Mouse (Mus musculus) kidney, adult 8-10 months (tissue): ENCODE measurements around the gene Zfp961.
"Not testable (repeated sequence)": the region's sequence is repeated elsewhere in the genome, so short reads cannot be mapped to it uniquely, and the experiment has no call there.

Experiments
- DNase-seq, 2 experiments: peaks; one replicate each; pipeline ENCODE4 v3.0.0; 2022

Gene Zfp961

GRCm38 (mm10) chr8:71964051-71964450 is 13.2 kb downstream of the Zfp961 start:
- no peak for DNase-seq

- no peak for DNase-seq
These were observed 14.3 kb downstream of the Zfp961 start for GRCm38 (mm10) chr8:71965166-71965565.

- no peak for DNase-seq
These were observed 15.6 kb downstream of the Zfp961 start for GRCm38 (mm10) chr8:71966411-71966810.

DNA sequence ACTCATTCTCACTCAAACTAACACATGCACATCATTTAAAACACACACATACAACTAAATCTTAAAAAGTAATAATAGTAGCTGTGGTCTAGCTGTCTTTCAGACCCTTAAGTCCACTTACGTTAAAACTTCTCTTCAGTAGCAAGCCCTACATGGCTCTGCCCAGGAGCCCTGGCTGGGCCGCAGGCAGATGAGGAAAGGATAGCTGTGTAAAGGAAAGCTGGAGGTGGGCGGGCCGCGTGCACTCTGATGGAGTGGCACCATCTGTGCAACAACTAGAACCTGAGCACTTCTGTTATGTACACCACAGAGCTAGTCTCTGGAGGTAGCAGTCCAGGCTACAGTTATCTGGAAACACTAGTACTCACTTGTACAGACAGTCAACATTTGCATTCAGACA is 16.4 kb downstream of the Zfp961 start:
- no peak for DNase-seq

- no peak for DNase-seq
These were observed 17.3 kb downstream of the Zfp961 start for GRCm38 (mm10) chr8:71968100-71968499.

DNA sequence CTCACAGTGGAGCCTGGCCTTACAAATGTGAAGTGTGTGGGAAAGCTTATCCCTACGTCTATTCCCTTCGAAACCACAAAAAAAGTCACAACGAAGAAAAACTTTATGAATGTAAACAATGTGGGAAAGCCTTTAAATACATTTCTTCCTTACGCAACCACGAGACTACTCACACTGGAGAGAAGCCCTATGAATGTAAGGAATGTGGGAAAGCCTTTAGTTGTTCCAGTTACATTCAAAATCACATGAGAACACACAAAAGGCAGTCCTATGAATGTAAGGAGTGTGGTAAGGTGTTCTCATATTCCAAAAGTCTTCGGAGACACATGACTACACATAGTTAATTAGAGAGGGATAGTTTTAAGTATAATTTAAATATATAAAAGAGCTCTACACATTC is 17.8 kb downstream of the Zfp961 start:
- no peak for DNase-seq

GRCm38 (mm10) chr8:71971945-71972344 is 21.1 kb downstream of the Zfp961 start:
- DNase-seq: peak in 1 of 2 experiments; percentile 19

DNA sequence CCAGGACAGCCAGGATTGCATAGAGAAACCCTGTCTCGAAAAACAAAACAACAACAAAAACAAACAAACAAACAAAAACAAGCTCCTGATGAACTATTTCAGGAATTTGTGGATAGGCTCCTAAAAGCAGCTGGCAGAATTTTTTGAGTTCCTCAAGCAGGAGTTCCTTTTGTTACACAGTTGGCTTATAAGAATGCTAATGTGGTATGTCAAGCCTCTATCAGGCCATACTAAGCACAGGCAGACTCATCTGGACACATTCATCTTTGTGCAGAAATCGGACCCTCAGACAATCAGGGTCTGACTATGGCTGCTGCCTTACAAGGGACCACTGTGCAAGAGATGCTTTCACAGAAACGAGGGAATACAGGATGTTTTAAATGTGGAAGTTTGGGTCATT is 23.4 kb downstream of the Zfp961 start:
- DNase-seq: no peak

- no peak for DNase-seq
These were observed 30.2 kb downstream of the Zfp961 start for GRCm38 (mm10) chr8:71981032-71981431.

DNA sequence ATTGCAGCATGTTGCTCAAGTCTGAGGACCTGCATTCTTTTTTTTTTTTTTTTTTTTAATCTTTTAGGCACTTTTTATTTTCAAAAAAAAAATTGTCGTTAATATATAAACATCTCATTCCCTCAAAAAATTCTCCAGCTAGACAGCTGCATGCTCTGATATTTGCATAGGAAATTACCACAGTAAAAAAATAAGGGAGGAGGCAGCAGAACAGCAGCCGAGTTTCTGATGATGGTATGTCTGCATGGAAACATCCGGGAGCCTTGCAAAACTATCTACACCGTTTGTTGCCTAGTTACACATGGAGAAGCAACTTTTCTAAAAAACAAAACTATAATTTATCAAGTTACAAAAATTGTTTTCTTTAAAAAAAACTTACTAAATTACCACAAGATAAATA is 30.6 kb downstream of the Zfp961 start:
- no peak for DNase-seq

DNA sequence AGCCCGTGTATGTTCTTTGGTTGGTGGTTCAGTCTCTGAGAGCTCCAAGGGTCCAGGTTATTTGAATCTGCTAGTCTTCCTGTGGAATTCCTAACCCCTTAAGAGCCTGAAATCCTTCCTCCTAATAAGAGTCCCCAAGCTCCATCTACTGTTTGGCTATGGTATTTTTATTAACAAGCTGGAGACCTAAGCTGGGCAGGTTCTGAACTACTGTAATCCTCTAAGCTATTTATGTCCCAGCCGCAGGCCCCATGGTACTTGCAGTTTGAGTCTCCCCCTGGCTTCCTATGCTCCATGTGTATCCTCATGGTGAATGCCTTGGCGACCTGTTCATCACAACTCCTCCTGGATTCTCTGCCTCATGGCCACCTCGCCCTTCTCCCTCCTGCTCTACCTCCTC is 33.8 kb downstream of the Zfp961 start:
- no peak for DNase-seq

GRCm38 (mm10) chr8:71988110-71988866 is 37.5 kb downstream of the Zfp961 start:
- DNase-seq: peak in 1 of 2 experiments; percentile 37

- no peak for DNase-seq
These were observed 38.2 kb downstream of the Zfp961 start for GRCm38 (mm10) chr8:71988867-71989599.

- DNase-seq: no peak
These were observed 48.6 kb downstream of the Zfp961 start for GRCm38 (mm10) chr8:71999434-71999833.

GRCm38 (mm10) chr8:72000223-72000622 is 49.4 kb downstream of the Zfp961 start:
- no peak for DNase-seq

DNA sequence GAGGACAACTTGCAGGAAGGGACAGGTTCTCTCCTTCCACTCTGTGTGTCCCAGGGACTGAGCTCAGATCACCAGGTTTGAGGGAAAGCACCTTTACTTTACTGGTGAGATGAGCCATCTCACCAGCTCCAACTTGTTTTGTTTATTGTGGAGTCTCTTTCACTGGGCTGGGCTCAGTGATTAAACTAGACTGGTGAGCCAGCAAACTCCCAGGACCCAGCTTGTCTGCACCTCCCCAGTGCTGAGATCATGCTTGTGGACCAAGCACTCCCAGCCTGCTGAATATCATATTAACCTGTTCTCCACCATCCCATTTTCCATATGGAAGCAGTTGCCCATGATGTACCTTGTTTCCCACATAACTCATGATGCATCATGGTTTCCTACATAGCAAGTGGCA is 52.1 kb downstream of the Zfp961 start:
- no peak for DNase-seq

DNA sequence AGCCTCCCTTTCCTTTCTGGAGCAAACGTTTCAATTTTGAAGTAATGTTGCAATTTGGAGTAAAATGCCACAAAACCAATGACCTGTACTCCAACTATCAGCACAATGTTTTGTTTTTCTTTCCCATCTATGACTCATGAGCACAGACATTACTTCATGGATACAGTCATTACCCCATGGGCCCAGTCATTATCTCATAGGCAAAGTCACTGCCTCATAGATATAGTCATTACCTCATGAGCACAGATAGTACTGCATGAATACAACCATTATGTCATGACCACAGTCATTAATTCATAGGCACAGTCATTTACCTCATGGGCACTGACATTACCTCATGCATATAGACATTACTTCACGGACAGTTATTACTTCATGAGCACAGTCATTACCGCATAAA is 55.1 kb downstream of the Zfp961 start:
- no peak for DNase-seq

DNA sequence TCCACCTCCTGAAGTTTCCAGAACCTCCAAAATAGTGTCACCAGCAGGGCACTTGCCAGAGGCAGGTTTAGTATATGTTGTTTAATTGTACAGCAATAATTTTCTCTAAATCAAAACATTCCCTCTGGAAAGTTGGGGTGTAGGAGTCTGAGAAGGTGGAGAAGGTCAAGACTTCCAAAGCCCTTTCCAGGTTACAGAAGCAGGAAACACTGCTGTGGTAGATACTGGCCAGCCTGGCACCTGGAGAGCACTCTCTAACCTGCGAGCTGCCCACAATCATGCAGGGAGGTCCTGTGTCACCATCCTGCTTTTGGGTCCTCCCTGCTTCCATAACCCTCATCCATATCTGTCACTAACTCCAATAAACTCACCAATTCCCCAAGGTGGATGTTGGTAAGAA is 55.9 kb downstream of the Zfp961 start:
- DNase-seq: no peak

DNA sequence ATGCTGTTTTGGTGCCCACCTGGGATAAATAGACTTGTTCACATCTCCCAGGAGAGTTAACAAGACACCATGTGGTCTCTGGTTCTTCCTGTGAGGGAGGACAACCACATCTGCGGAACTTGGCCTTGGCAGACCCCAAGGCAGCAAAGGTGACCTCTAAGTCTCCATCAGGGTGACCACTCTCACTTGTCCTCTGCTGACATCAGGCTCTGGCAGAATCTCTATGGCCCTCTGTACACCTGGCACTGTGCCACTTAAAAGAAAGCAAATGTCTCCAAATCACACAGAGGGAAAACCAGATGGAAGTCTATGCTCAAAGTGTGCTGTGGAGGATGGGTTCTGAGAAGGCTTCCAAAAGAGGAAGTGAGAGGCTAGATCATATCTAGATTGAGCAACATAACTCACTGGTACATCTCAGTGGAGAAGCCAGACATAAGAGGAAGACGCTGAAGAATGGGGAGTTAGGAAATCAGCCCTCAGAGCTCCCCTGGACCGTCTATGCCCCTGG is 57.4 kb downstream of the Zfp961 start:
- DNase-seq: peak in 1 of 2 experiments; percentile 8

DNA sequence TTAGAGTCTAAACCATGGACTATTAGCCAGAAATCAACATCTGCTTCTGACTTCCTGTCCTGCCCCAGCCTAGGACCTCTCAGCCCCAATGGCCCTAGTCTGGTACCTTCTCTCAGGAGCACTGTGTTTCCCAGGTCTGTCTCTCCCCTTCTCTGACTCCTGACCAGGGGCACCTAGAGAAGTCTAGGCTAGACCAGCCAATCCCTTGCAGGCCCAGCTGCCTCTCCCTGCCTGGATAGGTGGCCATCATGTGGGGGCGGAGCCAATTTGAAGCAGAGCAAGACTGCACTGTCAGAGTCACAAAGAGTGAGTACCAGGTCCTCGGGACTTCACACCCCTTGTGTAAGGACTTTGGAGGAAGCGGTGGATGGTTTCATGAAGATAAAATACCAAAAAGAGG is 58.6 kb downstream of the Zfp961 start, which contains the start of gene Cyp4f18:
Cyp4f18 (minus strand) TSS at position 154 of the 400 bp plus-strand sequence.
- DNase-seq: no peak

DNA sequence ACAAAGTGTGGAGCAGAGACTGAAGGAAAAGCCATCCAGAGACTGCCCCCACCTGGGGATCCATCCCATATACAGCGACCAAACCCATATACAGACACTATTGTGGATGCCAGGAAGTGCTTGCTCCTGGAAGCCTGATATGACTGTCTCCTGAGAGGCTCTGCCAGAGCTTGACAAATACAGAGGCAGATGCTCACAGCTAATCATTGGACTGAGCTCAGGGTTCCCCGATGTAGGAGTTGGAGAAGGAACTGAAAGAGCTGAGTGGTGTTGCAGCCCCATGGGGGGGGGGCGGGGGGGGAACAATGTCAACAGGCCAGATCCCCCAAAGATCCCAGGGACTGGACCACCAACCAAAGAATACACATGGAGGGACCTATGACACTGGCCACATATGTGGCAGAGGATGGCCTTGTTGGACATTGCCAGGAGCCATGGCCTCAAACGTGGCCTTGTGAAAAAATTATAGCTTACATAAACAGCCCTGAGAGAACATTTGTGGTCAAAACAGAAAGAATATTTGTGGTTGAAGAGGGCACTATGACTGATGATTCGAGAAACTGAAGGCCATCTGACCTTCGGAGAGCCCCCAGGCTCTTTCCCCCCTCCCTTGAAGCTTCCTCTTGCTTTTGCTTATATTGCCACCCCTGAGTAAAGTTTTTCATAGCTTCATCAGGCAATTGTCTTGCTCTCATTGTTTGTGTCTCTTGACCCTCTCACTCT is 62.8 kb downstream of the Zfp961 start:
- DNase-seq: not testable (repeated sequence)

DNA sequence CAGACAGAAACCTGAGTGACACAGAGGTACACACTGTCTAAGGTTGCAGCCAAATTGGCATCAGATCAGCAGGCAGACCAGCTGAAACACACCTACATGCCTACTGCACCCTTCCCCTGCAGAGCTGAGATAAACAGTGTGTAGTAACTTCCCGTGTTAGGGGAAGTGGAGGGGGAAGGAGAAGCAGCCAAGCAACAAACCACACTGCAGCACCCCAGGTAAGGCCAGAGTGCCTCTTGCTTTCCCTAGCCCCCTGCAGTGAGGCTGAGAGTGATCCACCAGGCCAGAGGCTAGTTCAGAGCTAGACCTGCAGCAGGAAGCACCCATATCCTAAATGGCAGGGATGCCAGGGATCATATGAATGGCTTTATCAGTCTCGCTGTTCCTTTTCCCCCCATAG is 66.5 kb downstream of the Zfp961 start:
- not testable (repeated sequence) for DNase-seq

DNA sequence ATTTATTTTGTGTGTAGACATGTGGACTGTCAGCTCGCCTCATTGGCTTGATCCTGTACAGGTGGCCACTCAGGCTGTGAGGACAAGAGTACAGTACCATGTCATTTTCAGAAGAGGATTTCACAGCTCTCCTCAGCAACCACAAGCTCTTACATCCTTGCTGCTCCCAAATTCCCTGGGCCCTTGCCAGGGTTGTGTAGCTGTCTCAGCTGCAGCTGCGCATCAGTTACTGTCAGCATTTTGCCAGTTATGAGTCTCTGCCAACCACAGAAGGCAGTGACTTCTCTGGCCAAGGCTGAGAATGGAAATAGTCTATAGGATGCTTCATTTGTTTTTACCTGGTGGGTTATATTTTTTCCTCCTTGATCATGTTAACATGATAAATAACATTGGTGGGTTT is 67.3 kb downstream of the Zfp961 start:
- DNase-seq: no peak
